Mouse (Mus musculus): ENCODE results near the gene Fdxr. TPM values are rescaled to one million over a fixed set of nuclear protein-coding genes. Genes with fewer than 3 reads are reported as not detected.
A peak's percentile ranks its signal among the peaks of the same experiment; 100 is the strongest.

Fdxr gene
- polyA plus RNA-seq, 1 experiment from 2014 or later = 10.0 TPM

- no peaks in the 10 kb centered on the region for H3K9me3 ChIP-seq (replicated peaks; ENCODE audit: low read length)
- H3K27ac ChIP-seq = no peak overlapping the region
- no peak overlapping the region for H3K4me3 ChIP-seq (replicated peaks; ENCODE audit: low read depth, low read length)
- 0 out of 2 replicates have a peak, but pooled peaks cover 3% of the 10 kb centered on the region for H3K4me1 ChIP-seq (replicated peaks; ENCODE audit: insufficient read depth, low read length)
- 78% methylated on average over 10 of the region's 10 CpGs for WGBS
- ATAC-seq (replicated peaks; ENCODE audit: low FRiP score, low read depth) (no peak), DNase-seq (ENCODE audit: low spot score) (no peak)
- TF ChIP-seq CTCF (IDR thresholded peaks at IDR 0.05; ENCODE audit: low read depth) = no peak
- H3K36me3 ChIP-seq (ENCODE audit: insufficient read depth, low read length) = no peaks in the 10 kb centered on the region
- H3K4me2 ChIP-seq (ENCODE audit: low read length) = no peak overlapping the region
- H3K9ac ChIP-seq (ENCODE audit: low read depth, low read length) = no peak overlapping the region
- peaks cover 7% of the 10 kb centered on the region for H3K27me3 ChIP-seq (ENCODE audit: insufficient read depth, low read length)
Observed at GRCm38 (mm10) chr11:115272894-115273498, 3.9 kb downstream of the Fdxr start.

- no peak overlapping the region for H3K9ac ChIP-seq (ENCODE audit: low read depth, low read length)
- DNase-seq (ENCODE audit: low spot score) = no peak
- TF ChIP-seq CTCF (IDR thresholded peaks at IDR 0.05; ENCODE audit: low read depth) = no peak
- no peak overlapping the region for H3K27ac ChIP-seq
- H3K4me1 ChIP-seq (replicated peaks; ENCODE audit: insufficient read depth, low read length) = peaks cover 8% of the 10 kb centered on the region; the same call in 1 of the 2 replicates
- ATAC-seq (replicated peaks; ENCODE audit: low FRiP score, low read depth) = no peak
- peaks cover 21% of the 10 kb centered on the region for H3K27me3 ChIP-seq (ENCODE audit: insufficient read depth, low read length)
- H3K9me3 ChIP-seq (replicated peaks; ENCODE audit: low read length) = no peaks in the 10 kb centered on the region
- WGBS = 71% methylated on average over 10 of the region's 10 CpGs
- no peaks in the 10 kb centered on the region for H3K36me3 ChIP-seq (ENCODE audit: insufficient read depth, low read length)
- H3K4me2 ChIP-seq (ENCODE audit: low read length) = no peak overlapping the region
- H3K4me3 ChIP-seq (replicated peaks; ENCODE audit: low read depth, low read length) = no peak overlapping the region
Observed at GRCm38 (mm10) chr11:115271481-115271880, 5.4 kb downstream of the Fdxr start.

GRCm38 (mm10) chr11:115271052-115271451, 5.8 kb downstream of the Fdxr start:
- TF ChIP-seq CTCF (IDR thresholded peaks at IDR 0.05; ENCODE audit: low read depth) = no peak
- whole genome bisulfite sequencing = 81% methylated on average over 9 of the region's 9 CpGs
- Histone ChIP-seq H3K9me3 (replicated peaks; ENCODE audit: low read length) (no peaks in the 10 kb centered on the region), H3K27me3 (ENCODE audit: insufficient read depth, low read length) (peaks cover 25% of the 10 kb centered on the region), H3K9ac (ENCODE audit: low read depth, low read length) (no peak overlapping the region), H3K27ac (no peak overlapping the region), H3K4me2 (ENCODE audit: low read length) (no peak overlapping the region), H3K4me1 (replicated peaks; ENCODE audit: insufficient read depth, low read length) (peaks cover 10% of the 10 kb centered on the region; the same call in 1 of the 2 replicates), H3K36me3 (ENCODE audit: insufficient read depth, low read length) (no peaks in the 10 kb centered on the region), H3K4me3 (replicated peaks; ENCODE audit: low read depth, low read length) (no peak overlapping the region)
- no peak for DNase-seq (ENCODE audit: low spot score)
- ATAC-seq (replicated peaks; ENCODE audit: low FRiP score, low read depth) = no peak

- ATAC-seq (replicated peaks; ENCODE audit: low FRiP score, low read depth) = no peak
- Histone ChIP-seq H3K4me1 (replicated peaks; ENCODE audit: insufficient read depth, low read length) (peaks cover 10% of the 10 kb centered on the region; the same call in 1 of the 2 replicates), H3K4me3 (replicated peaks; ENCODE audit: low read depth, low read length) (no peak overlapping the region), H3K9me3 (replicated peaks; ENCODE audit: low read length) (no peaks in the 10 kb centered on the region), H3K27ac (no peak overlapping the region), H3K9ac (ENCODE audit: low read depth, low read length) (no peak overlapping the region), H3K36me3 (ENCODE audit: insufficient read depth, low read length) (no peaks in the 10 kb centered on the region), H3K27me3 (ENCODE audit: insufficient read depth, low read length) (peaks cover 33% of the 10 kb centered on the region), H3K4me2 (ENCODE audit: low read length) (no peak overlapping the region)
- DNase-seq (ENCODE audit: low spot score) = peak; percentile 91
- WGBS = 27% methylated on average over 19 of the region's 19 CpGs
- TF ChIP-seq CTCF (IDR thresholded peaks at IDR 0.05; ENCODE audit: low read depth) = peak; percentile 97
Observed at GRCm38 (mm10) chr11:115270148-115270861, 6.5 kb downstream of the Fdxr start.

- DNase-seq (ENCODE audit: low spot score) (no peak), ATAC-seq (replicated peaks; ENCODE audit: low FRiP score, low read depth) (no peak)
- Histone ChIP-seq H3K27ac (no peak overlapping the region), H3K9me3 (replicated peaks; ENCODE audit: low read length) (no peaks in the 10 kb centered on the region), H3K4me1 (replicated peaks; ENCODE audit: insufficient read depth, low read length) (peaks cover 14% of the 10 kb centered on the region; the same call in 1 of the 2 replicates), H3K36me3 (ENCODE audit: insufficient read depth, low read length) (no peaks in the 10 kb centered on the region), H3K4me2 (ENCODE audit: low read length) (no peak overlapping the region), H3K9ac (ENCODE audit: low read depth, low read length) (no peak overlapping the region), H3K27me3 (ENCODE audit: insufficient read depth, low read length) (peaks cover 39% of the 10 kb centered on the region), H3K4me3 (replicated peaks; ENCODE audit: low read depth, low read length) (no peak overlapping the region)
- TF ChIP-seq CTCF (IDR thresholded peaks at IDR 0.05; ENCODE audit: low read depth) = no peak
- WGBS = 82% methylated on average over 27 of the region's 27 CpGs
Observed at GRCm38 (mm10) chr11:115269330-115270066, 7.4 kb downstream of the Fdxr start.

DNA sequence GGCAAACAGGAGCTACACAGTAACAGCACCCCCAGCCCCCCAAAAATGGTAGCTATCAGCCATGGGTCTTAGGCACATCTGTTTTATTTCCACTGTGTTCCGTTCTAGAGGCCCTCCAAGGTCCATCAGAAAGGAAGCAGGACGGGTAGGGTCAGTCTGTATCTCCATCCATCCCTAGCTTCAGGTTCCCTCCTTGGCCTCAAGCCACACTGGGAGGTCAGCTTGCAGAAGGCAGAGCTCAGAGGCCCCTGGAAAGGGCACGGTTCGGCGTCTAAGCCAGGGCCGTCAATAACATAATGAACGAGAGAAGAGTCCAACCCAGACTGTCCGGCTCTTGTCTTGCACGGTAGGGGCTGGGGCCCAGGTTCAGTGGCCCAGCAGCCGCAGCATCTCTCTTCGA, 8.9 kb downstream of the Fdxr start:
- no peak for ATAC-seq (replicated peaks; ENCODE audit: low FRiP score, low read depth)
- no peaks in the 10 kb centered on the region for H3K9me3 ChIP-seq (replicated peaks; ENCODE audit: low read length)
- H3K4me2 ChIP-seq (ENCODE audit: low read length) = no peak overlapping the region
- no peak overlapping the region for H3K9ac ChIP-seq (ENCODE audit: low read depth, low read length)
- H3K4me1 ChIP-seq (replicated peaks; ENCODE audit: insufficient read depth, low read length) = peaks cover 14% of the 10 kb centered on the region; the same call in 1 of the 2 replicates
- WGBS = 71% methylated on average over 11 of the region's 11 CpGs
- no peaks in the 10 kb centered on the region for H3K36me3 ChIP-seq (ENCODE audit: insufficient read depth, low read length)
- H3K27ac ChIP-seq = no peak overlapping the region
- DNase-seq (ENCODE audit: low spot score) = no peak
- no peak overlapping the region for H3K4me3 ChIP-seq (replicated peaks; ENCODE audit: low read depth, low read length)
- peaks cover 51% of the 10 kb centered on the region for H3K27me3 ChIP-seq (ENCODE audit: insufficient read depth, low read length)
- TF ChIP-seq CTCF (IDR thresholded peaks at IDR 0.05; ENCODE audit: low read depth) = no peak
